Mouse (Mus musculus) right cerebral cortex, postnatal 25 days (tissue): ENCODE measurements around the gene Mrpl18.
"Not testable (repeated sequence)": the region's sequence is repeated elsewhere in the genome, so short reads cannot be mapped to it uniquely, and the experiment has no call there.

Experiments
- DNase-seq: peaks from one replicate; pipeline ENCODE4 v3.0.0; 2022

The Mrpl18 gene

GRCm38 (mm10) chr17:12909361-12910280 lies 6.5 kb downstream of the Mrpl18 start, which contains the start of gene Pnldc1:
Pnldc1 (minus strand) TSS chr17:12910230.
- DNase-seq, result no peak

GRCm38 (mm10) chr17:12906436-12906835 lies 9.7 kb downstream of the Mrpl18 start:
- DNase-seq, result no peak

- DNase-seq, result no peak
Measured at GRCm38 (mm10) chr17:12905810-12906209, 10.3 kb downstream of the Mrpl18 start.

GRCm38 (mm10) chr17:12904349-12904748 lies 11.8 kb downstream of the Mrpl18 start:
- no peak for DNase-seq

GRCm38 (mm10) chr17:12903372-12904333 lies 12.5 kb downstream of the Mrpl18 start:
- DNase-seq, result no peak

- no peak for DNase-seq
Measured at GRCm38 (mm10) chr17:12902291-12902690, 13.9 kb downstream of the Mrpl18 start.

GRCm38 (mm10) chr17:12898607-12899006 lies 17.5 kb downstream of the Mrpl18 start:
- not testable (repeated sequence) for DNase-seq

- DNase-seq, result no peak
Measured at GRCm38 (mm10) chr17:12897674-12898073, 18.5 kb downstream of the Mrpl18 start.

- DNase-seq, result no peak
Measured at GRCm38 (mm10) chr17:12892033-12892432, 24.1 kb downstream of the Mrpl18 start.

GRCm38 (mm10) chr17:12891054-12891453 lies 25.1 kb downstream of the Mrpl18 start:
- DNase-seq, result no peak

GRCm38 (mm10) chr17:12887021-12887775 lies 28.9 kb downstream of the Mrpl18 start:
- DNase-seq, result no peak

GRCm38 (mm10) chr17:12886620-12887019 lies 29.5 kb downstream of the Mrpl18 start:
- DNase-seq, result no peak

- no peak for DNase-seq
Measured at GRCm38 (mm10) chr17:12881216-12881615, 34.9 kb downstream of the Mrpl18 start.

- peak; percentile 78 for DNase-seq
Measured at GRCm38 (mm10) chr17:12880178-12880577, 36.0 kb downstream of the Mrpl18 start.

GRCm38 (mm10) chr17:12875734-12876133 lies 40.4 kb downstream of the Mrpl18 start, which contains the start of gene Mrgprh:
Mrgprh (plus strand) TSS chr17:12876034.
- no peak for DNase-seq

- DNase-seq, result no peak
Measured at GRCm38 (mm10) chr17:12872275-12873028, 43.7 kb downstream of the Mrpl18 start.

- no peak for DNase-seq
Measured at GRCm38 (mm10) chr17:12868640-12869039, 47.5 kb downstream of the Mrpl18 start.

- DNase-seq, result no peak
Measured at GRCm38 (mm10) chr17:12868043-12868442, 48.1 kb downstream of the Mrpl18 start, which contains the start of gene Mas1. Mas1 (minus strand) TSS chr17:12868143.

- DNase-seq, result peak; percentile 70
Measured at GRCm38 (mm10) chr17:12866853-12867252, 49.3 kb downstream of the Mrpl18 start.

GRCm38 (mm10) chr17:12865407-12865806 lies 50.7 kb downstream of the Mrpl18 start:
- no peak for DNase-seq

GRCm38 (mm10) chr17:12864111-12864510 lies 52.0 kb downstream of the Mrpl18 start:
- no peak for DNase-seq
